Mouse (Mus musculus) adrenal gland, adult (tissue): Measurements from ENCODE around the gene Vmn2r103.

Experiments used
- DNase-seq, 2 experiments: peaks; one replicate each; pipeline ENCODE4 v3.0.0; 2022 to 2023; ENCODE audit warnings: low spot score in 1 of 2; ENCODE audit not compliant: inconsistent age in 2 of 2

Vmn2r103 gene

GRCm38 (mm10) chr17:19773063-19773462 lies at the start of gene Vmn2r103:
Gene Vmn2r103 (plus strand): TSS chr17:19773363.
- DNase-seq, result no peak

GRCm38 (mm10) chr17:19778994-19779393 lies 5.8 kb downstream of the Vmn2r103 start:
- no peak for DNase-seq

GRCm38 (mm10) chr17:19789248-19789647 lies 16.1 kb downstream of the Vmn2r103 start:
- no peak for DNase-seq
